Mouse (Mus musculus): ENCODE data around the gene Lgals12. TPM values are rescaled to one million over a fixed set of nuclear protein-coding genes. Genes with fewer than 3 reads are reported as not detected.

Gene Lgals12
- polyA plus RNA-seq (2012; rRNA removed; ENCODE audit: low replicate concordance) = 56.5 and 64.8 TPM in 2 replicates

GRCm38 (mm10) chr19:7606801-7607689 is at the start of gene Lgals12:
TSS of gene Lgals12 (minus strand) at chr19:7607193.

GRCm38 (mm10) chr19:7611942-7612757 is 5.2 kb upstream of the Lgals12 start, which contains the start of gene Hrasls5:
TSS of gene Hrasls5 (plus strand) at chr19:7612541.

GRCm38 (mm10) chr19:7557328-7557822 is 49.6 kb downstream of the Lgals12 start, which contains the start of gene Pla2g16:
TSS of gene Pla2g16 (plus strand) at chr19:7557459.

Other genes with a start within 250 kb of the Lgals12 start
- gene Spindoc, start 224.2 kb downstream of the Lgals12 start, polyA plus RNA-seq (2012; rRNA removed; ENCODE audit: low replicate concordance) = 18.6 and 25.2 TPM in 2 replicates
- gene 2700081O15Rik, start 189.6 kb downstream of the Lgals12 start, polyA plus RNA-seq (2012; rRNA removed; ENCODE audit: low replicate concordance) = 29.2 and 60.5 TPM in 2 replicates
- 142 and 153 TPM in 2 replicates for gene Rtn3, start 123.9 kb downstream of the Lgals12 start, polyA plus RNA-seq (2012; rRNA removed; ENCODE audit: low replicate concordance)
- gene Atl3, start 113.2 kb downstream of the Lgals12 start, polyA plus RNA-seq (2012; rRNA removed; ENCODE audit: low replicate concordance) = 14.2 and 30.0 TPM in 2 replicates
- gene Pla2g16, start 49.7 kb downstream of the Lgals12 start, polyA plus RNA-seq (2012; rRNA removed; ENCODE audit: low replicate concordance) = 71.9 and 143 TPM in 2 replicates
- gene Hrasls5, start 5.3 kb upstream of the Lgals12 start, polyA plus RNA-seq (2012; rRNA removed; ENCODE audit: low replicate concordance) = 0.19 and 1.7 TPM in 2 replicates
- gene Slc22a19, start 104.1 kb upstream of the Lgals12 start, polyA plus RNA-seq (2012; rRNA removed; ENCODE audit: low replicate concordance) = not detected in 2 replicates
- gene Slc22a26, start 195.5 kb upstream of the Lgals12 start, polyA plus RNA-seq (2012; rRNA removed; ENCODE audit: low replicate concordance) = not detected in 2 replicates